Comparison of ENCODE assay signal across 7 mouse cellular contexts in genomic region chr9:41937967-41938348, GRCm38 (mm10).
DNase-seq lines count a peak whose midpoint lies in the region; ATAC-seq lines count a peak whose summit lies in the region.

No protein-coding gene starts in this region.

- no peaks in the 10 kb centered on the region for H3K27me3 ChIP-seq in embryonic facial prominence, embryonic 15.5 days
- no peaks in the 10 kb centered on the region for H3K27me3 ChIP-seq in hindbrain, embryonic 12.5 days
- no peaks in the 10 kb centered on the region for H3K27me3 ChIP-seq in limb, embryonic 13.5 days

- H3K4me3 ChIP-seq in embryonic facial prominence, embryonic 15.5 days (replicated peaks): no peak overlapping the region
- no peak overlapping the region for H3K4me3 ChIP-seq in hindbrain, embryonic 12.5 days
- 0 out of 2 replicates have a peak overlapping the region, but pooled peaks have one; percentile 2 for H3K4me3 ChIP-seq in limb, embryonic 13.5 days

- H3K9ac ChIP-seq in embryonic facial prominence, embryonic 15.5 days: no peak overlapping the region
- H3K9ac ChIP-seq in hindbrain, embryonic 12.5 days: no peak overlapping the region
- H3K9ac ChIP-seq in limb, embryonic 13.5 days: no peak overlapping the region

- DNase-seq in adrenal gland, postnatal 14 days: peak; percentile 61
- DNase-seq in frontal cortex, adult 2 months (ENCODE audit: extremely low spot score in 1 of 2, low spot score in 1 of 2): no peak

- H3K4me1 ChIP-seq in embryonic facial prominence, embryonic 15.5 days: peaks cover 61% of the 10 kb centered on the region
- H3K4me1 ChIP-seq in hindbrain, embryonic 12.5 days: peaks cover 50% of the 10 kb centered on the region
- peaks cover 71% of the 10 kb centered on the region for H3K4me1 ChIP-seq in limb, embryonic 13.5 days

- H3K27ac ChIP-seq in embryonic facial prominence, embryonic 15.5 days (replicated peaks): peak overlapping the region; percentile 92
- peak overlapping the region; percentile 92 for H3K27ac ChIP-seq in hindbrain, embryonic 12.5 days
- peak overlapping the region; percentile 96 for H3K27ac ChIP-seq in limb, embryonic 13.5 days

- no peaks in the 10 kb centered on the region for H3K9me3 ChIP-seq in embryonic facial prominence, embryonic 15.5 days (replicated peaks)
- no peaks in the 10 kb centered on the region for H3K9me3 ChIP-seq in hindbrain, embryonic 12.5 days (replicated peaks)
- no peaks in the 10 kb centered on the region for H3K9me3 ChIP-seq in limb, embryonic 13.5 days

- H3K4me2 ChIP-seq in embryonic facial prominence, embryonic 15.5 days (replicated peaks): 0 out of 2 replicates have a peak overlapping the region, but pooled peaks have one; percentile 17
- no peak overlapping the region for H3K4me2 ChIP-seq in hindbrain, embryonic 12.5 days (replicated peaks)
- H3K4me2 ChIP-seq in limb, embryonic 13.5 days (replicated peaks): peak overlapping the region; percentile 50

- no peaks in the 10 kb centered on the region for H3K36me3 ChIP-seq in embryonic facial prominence, embryonic 15.5 days
- H3K36me3 ChIP-seq in hindbrain, embryonic 12.5 days: no peaks in the 10 kb centered on the region
- no peaks in the 10 kb centered on the region for H3K36me3 ChIP-seq in limb, embryonic 13.5 days

- ATAC-seq in embryonic facial prominence, embryonic 15.5 days (ENCODE audit: insufficient number of reproducible peaks, low FRiP score, low TSS enrichment, low read depth): peak; percentile 71; the same call in 1 of the 2 replicates
- ATAC-seq in hindbrain, embryonic 12.5 days (ENCODE audit: low FRiP score): no peak
- ATAC-seq in limb, embryonic 13.5 days (ENCODE audit: low FRiP score, low read depth): peak; percentile 79
- no peak for ATAC-seq in monocyte, adult 5-6 weeks (replicated peaks; ENCODE audit: insufficient number of reproducible peaks, low FRiP score, low TSS enrichment, poor library complexity, severe bottlenecking)
- ATAC-seq in cerebellum, adult (ENCODE audit: insufficient number of reproducible peaks, low FRiP score, low TSS enrichment): no peak

- 3% methylated on average over 3 of the region's 3 CpGs for WGBS in embryonic facial prominence, embryonic 15.5 days
- WGBS in hindbrain, embryonic 12.5 days: 34% methylated on average over 3 of the region's 3 CpGs
- WGBS in limb, embryonic 13.5 days: 5% methylated on average over 3 of the region's 3 CpGs

Comparison
In these comparisons a context has a peak if more than half of its experiments do, and no peak if none do; other contexts are left out.
1. ATAC-seq: peak in embryonic facial prominence, embryonic 15.5 days (single experiment) and limb, embryonic 13.5 days (single experiment); none in hindbrain, embryonic 12.5 days (single experiment), monocyte, adult 5-6 weeks (single experiment) and cerebellum, adult (single experiment).
2. Peak in every context shown above with its lines, with median percentiles within 50 percentile points of each other: H3K27ac ChIP-seq.